Mouse (Mus musculus): ENCODE data around the gene Vwa3b.

Gene Vwa3b

DNA sequence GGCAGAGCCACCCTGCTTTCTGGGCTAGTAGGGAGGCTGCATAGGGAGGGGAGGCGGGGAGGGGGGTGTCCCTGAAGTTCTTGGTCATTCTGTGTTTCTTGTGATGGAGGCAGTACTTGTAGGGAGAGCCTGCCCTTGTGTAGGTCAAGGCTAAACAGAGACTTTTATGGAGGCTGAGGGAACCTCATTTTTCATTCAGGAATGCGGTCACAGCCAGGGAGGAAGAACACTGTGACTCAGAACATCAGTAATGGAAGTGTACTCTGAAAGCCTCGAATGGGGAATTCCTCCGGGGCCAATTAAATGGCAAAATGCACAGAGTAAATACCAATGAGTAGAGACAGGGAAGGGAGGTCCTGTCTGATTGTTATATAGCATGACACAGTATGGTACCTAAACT, 37.4 kb downstream of the Vwa3b start:
- DNase-seq (ENCODE audit: low spot score in 2 of 2) = no peak

DNA sequence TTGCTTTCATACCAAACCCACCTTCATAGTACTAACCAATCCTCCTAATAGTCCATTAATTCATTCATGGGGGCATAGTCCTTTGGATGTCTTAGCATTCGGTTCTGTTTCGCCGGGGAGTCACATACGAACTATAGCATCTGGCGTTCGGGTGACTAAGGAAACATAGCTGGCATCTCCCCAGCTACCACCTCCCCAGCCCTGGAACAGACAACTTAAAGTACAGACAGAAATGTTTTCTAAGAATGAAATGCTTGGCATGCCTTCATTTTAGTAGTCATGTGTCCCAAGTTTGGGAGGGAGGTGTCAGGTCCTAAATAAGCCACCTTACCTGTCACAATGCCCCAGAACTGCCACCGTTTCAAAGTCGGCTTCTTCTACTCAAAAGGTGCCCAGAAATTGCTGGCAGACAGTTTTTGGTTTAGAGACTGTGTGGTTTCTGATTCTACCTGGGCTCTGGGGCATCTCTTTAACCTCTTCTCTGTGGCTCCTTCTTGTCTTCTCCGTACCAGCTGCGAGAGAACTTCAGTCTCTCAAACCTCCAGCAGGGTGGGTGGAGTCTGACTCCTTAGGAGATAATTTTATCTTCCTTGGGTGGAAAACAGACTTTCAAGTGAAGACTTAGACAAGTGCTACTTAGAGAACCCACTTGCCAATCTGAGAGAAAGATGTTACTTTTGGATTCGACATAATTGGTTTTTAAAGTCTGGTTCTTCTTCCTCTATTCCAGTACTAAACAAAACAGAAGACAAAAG, 39.4 kb downstream of the Vwa3b start:
- no peak for DNase-seq (ENCODE audit: low spot score in 2 of 2)

DNA sequence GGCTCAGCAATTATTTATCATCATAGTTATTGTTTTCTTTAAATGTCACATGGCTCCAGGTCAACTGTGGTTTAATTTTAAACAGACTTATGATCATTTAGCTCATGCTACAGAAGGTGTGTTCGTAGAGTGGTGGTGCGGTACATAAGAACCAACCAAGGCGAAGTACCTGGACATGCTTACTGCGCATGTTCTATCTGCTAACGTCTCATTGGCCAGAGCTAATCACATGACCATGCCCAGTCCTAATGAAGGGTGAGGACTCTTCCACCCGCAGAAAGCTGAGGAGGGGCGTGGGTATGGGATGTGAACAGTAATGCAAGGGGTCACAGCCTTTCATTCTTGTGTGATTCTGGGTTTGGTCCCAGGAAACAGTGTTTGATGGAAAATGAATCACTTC, 49.4 kb downstream of the Vwa3b start:
- DNase-seq (ENCODE audit: low spot score in 2 of 2) = no peak

DNA sequence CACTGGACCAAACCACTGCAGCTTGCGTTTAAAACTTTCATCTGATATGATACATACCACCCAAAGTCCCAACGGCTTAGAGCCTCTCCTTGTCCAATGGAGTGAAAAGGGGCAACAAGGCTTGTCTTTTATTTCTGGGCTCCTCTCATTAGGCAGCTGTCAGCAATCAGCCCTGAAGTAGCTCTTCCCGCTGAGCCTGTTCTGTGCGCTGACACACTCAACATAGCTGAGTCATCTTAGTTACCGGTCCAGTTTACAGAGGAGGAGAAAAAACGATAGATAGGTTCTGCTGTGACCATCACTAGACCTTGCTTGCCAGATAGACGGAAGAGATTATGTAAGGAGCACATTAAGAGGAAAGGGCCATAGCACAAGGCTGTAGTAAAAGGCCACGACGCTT, 50.9 kb downstream of the Vwa3b start:
- no peak for DNase-seq (ENCODE audit: low spot score in 2 of 2)

DNA sequence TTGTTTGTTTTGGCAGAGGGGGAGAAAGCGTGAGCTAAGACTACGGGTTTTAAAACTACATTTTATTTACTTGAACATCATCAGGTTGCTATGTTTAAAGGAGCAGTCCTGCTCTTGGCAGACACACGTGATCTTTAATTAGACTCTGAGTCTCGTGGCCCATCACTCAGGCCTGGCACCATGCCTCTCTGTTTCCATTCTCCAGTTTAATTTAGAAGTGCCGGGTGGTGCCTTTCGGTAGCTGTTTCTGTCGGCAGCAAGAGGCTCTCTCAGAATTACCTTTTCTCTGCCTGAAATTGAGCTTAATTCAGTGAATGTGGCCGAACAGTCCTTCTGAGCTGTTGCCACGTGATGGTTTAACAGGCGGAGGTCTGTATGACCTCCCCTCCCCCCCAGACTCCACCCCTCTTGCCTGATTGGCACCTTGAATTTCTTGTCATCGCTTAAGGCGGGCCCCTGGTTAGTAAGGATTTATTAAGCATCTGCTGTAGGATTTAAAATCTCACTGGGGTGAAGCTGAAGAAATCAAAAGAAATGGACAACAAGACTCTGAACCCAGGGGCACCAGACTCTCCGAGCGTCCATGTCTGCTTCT, 51.7 kb downstream of the Vwa3b start:
- no peak for DNase-seq (ENCODE audit: low spot score in 2 of 2)

DNA sequence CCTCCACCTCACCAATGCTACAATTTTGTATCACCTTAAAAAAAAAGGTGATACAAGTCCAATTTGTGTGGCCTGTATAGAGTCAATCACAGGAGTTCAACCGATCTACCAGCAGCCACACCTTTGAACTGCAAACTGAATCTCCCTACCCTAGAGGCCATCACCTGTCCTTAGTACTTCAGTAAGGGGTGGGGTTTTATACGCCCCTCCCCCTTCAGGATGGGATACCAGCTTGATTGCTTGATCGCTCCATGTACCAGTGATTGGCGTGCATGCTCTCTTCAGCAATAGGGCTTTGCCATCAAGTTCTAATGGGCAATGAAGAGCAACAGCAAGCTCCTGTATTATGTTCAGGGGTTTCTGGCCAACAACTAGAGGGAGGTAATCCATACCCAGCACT, 54.0 kb downstream of the Vwa3b start:
- no peak for DNase-seq (ENCODE audit: low spot score in 2 of 2)

DNA sequence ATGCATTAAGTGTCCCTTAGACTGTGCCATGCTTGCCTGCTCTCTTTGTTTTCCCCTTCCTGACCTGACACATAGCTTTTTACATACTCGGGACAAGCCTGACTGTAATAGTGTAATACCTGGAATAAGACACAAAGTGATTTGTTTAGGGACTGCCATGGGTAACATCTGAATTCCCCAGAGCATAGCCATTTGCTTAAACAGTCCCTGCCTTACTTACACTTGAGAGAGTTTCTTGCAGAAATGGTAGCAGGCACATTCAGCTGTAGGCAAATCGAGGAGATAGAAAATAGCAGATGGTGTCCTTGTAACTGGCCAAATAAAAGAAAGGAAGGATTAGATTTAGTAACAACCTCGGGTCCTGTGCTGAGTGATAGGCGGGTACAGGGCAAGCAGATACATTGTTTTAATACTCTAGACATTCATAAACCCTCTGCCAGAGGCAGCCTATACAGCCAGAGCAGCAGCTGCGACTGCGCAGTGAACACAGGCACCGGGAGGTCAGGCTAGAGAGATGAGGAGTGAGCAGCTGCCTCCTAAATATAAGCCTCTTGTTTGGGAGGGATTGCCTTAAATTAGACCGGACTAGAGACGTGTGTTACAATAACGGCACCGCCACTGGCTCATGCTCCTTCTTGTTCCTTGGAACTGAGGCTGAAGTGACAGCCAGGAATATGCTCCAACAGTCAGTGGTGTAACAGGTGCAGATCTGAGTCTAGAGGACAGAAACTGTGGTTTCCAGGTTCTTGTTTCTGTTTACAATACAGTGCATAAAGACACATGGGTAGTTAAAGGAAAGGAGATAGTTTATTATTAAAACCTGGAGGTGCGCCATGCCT, 55.2 kb downstream of the Vwa3b start:
- no peak for DNase-seq (ENCODE audit: low spot score in 2 of 2)

DNA sequence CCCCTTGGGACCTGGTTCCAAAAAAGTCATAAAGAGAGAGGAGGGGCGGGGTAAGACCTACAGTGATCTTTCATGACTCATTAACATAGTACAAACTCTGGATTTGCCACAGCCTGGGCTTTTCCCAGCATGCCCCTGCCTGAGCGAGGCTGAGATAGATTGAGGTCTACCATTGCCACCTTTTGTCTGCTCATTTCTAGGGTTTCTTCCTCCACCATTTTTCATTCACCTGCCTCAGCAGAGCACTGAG, 55.7 kb downstream of the Vwa3b start:
- no peak for DNase-seq (ENCODE audit: low spot score in 2 of 2)

DNA sequence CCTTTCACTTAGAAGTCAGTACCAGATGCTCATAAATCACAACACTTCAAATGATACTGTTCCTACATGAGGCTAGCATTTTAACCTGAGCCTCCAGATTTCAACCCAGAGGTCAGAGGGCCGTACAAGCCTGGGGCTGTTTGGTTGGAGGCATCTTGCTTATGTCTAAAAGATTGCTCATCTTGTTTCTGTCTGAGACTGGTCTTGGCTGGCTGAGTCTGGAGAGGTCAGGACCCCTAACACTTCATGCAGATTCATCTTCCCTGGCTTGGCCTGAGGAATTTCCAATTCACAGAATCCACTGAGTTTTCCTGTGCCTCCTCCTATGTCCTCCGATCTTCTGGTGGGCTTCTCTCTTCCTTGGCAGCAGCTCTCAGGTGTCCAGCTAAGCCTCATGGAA, 57.7 kb downstream of the Vwa3b start:
- DNase-seq (ENCODE audit: low spot score in 2 of 2) = no peak

DNA sequence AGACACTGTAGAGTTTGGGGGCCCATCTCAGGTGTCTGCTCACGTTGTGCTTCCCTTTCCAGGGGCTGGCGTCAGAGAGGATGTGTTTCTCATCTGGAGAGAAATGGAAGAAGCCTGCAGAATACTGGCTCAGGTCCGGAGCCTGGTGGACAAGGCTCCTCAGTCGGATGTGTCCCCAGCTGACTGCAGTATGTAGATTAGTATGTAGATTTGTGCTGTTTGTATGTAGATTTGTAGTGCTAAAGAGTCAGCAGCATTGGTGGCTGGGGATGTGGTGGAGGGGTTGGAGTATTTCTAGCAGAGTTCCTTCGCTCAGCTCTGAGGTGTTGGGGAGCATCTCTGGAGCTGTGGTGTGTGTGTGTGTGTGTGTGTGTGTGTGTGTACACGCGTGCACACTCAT, 58.8 kb downstream of the Vwa3b start:
- DNase-seq (ENCODE audit: low spot score in 2 of 2) = no peak

DNA sequence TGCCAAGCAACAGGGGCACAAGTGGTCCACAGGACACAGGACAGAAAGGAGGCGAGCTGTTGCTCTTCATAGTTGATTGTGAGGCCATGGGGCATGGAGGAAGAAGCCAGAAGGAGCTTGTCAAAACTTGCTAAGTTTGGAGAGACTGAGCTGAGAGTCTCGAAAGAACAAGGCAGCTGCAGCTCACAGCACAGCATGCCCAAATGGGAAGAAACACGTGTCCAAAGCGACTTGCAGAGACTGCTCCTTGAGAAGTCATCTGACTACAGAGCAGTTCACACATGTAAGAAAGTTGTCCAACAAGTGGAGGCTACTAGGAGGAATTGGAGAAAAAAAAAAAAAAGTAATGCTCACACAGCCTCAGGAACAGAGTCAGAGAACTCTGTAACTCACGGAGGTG, 62.8 kb downstream of the Vwa3b start:
- DNase-seq (ENCODE audit: low spot score in 2 of 2) = no peak

DNA sequence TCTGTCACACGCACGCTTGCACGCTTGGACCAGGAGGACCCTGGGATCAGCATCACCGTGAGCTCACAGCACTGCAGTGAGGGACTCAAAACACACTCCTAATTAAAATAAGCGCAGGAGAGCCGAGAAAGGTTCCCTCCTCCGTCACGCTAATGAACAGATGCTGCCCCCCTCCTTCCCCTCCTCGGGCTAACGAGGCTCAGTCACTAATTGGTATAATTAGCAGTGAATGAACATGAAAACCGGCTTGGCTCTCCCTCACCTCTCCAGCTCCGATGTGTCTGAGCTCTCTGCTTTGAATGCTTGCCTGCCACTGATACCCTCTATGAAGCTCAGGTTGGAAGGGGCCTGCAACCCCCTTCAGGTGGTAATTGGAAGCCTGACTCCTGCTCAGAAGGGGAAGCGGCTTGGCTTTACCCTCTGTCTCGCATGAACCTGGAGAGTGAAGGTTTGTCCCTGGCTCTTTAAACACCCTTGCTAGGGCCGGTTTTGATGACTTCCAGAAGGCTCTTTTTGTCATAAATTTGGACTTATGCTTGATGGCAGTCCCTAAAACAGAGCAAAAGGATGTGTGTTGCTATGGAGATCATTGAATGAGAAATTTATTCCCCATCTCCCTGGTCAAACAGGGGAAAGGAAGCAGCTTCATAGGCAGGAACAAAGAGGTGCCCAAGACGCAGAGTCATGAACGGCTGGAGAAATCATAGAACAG, 71.1 kb downstream of the Vwa3b start:
- DNase-seq (ENCODE audit: low spot score in 2 of 2) = peak in 1 of 2 experiments; percentile 12

DNA sequence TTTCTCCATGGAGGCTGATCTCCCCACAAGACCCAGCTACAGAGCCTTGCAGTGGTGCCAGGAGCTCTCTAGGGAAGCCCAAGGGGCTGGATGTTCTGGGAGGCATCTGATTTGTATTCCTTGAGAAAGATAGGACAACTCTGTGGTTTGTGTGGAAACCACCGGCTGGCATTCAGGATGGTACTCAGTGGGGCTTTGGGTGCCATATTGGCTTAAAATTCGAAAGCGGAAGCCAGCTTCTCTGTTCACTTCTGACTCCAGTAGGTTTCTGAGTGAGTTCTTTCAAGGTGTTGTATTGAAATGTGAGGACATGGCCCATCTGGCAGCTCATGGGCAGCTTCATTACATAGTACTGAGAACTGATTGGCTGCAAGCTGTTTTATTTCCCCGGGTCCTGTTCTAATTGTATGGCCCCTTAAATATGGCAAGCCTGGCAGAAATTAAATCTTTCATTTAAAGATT, 71.7 kb downstream of the Vwa3b start:
- DNase-seq (ENCODE audit: low spot score in 2 of 2) = no peak

DNA sequence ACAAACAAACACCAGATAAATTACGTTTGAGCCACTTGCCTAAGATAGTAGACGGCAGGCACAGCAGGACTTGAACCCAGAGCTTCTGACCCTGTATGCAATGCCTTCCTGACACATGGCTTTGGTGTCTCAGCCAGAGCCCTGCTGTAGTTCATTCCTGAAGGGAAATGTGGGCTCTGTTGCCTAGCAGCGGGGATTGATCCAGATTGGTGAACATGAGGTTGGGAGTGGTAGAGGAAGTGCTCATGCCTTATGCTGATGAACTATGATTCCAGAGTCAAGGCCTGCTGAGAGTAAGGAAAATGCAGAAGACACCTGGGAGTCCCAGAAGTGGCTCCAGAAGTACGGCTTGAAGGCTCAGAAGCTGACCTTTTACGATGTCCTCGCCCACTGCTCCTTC, 74.0 kb downstream of the Vwa3b start:
- DNase-seq (ENCODE audit: low spot score in 2 of 2) = no peak

DNA sequence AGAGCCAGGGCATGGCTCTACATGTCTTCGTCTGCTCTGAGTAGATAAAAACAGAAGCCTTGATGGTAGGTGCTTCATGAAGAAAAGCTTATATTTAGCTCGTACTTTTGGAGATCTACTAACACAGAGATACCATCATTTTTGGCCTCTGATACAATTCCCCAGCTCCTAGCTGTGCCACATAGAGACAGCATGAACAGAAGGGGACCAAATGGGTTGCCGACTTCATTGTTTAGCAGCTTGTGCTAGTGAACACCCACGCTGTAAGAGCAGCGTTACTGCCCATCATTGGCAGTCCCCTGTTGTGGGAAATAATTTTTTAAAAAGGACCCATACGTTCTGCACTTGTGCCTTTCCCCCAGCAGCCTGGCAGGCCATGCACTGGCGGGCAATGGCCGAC, 74.6 kb downstream of the Vwa3b start:
- DNase-seq (ENCODE audit: low spot score in 2 of 2) = no peak

DNA sequence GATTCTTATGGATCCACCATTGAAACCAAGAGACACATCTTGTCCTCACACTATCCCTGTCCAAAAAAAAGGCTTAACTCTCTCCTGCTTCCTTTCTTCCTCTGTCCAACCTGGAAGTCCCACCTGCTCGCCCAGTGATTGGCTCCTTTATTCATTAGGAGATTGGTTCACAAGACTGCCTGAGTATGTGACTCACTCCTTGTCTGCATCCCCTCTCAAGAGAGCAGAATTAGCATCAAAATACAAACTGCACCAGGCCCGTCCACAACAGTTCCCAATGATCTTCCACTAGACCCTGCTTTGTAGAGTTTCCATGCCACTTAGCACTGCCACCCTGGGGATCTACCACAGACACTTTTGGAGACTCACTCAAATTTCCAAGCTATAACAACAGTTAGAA, 75.3 kb downstream of the Vwa3b start:
- DNase-seq (ENCODE audit: low spot score in 2 of 2) = no peak

DNA sequence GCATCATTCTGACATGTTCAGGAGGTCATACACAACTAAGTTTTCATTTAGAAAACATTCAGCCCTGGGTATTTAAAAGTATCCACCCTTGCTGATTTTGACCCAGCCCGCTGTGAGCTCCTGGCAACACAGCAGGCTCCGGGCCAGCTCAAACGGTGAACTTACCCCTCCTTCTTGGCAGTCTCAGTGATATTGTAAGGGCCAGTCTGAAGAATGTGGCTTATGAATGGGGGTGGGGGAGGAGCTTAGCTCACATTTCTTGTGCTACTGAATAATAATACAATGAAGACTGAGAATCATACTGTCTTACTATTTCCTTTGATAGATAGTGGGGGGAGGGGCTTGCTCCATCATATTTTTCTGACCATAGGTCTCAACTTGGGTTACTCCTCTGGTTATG, 78.8 kb downstream of the Vwa3b start:
- DNase-seq (ENCODE audit: low spot score in 2 of 2) = no peak

DNA sequence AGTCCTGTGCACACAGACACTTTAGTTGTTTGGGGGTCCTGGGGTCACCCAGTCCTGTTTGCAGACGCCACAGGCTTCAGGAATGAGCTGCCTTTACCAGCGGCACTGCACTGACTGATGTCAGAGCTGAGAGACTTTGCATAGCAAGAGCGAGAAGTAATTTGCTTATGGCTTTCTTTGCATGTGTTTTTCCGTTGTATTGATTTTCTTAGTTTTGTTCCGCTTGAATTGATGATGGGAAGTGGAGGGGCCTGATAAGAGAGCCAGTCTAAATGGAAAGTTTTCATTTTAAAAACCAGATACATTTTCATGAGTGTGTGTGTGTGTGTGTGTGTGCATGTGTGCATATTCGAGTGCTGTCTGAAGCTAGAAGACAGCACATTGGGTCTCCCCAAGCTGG, 87.4 kb downstream of the Vwa3b start:
- no peak for DNase-seq (ENCODE audit: low spot score in 2 of 2)

DNA sequence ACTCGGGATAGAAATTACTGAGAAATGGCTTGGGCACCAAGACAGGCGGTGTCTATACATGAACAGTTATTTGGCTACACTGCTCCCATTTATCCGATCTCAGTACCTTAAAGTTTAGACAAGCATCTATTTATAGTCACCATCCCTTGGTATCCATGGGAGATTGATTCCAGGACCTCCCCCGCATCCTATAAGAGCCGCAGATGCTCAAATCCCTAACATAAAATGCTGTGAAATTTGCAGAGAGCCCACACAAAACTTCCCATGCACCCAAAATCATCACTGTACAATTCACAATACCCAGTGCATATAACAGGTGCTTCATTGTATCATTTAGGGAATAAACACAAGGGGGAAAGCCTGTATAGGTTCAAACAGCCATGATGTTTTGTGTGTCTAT, 89.5 kb downstream of the Vwa3b start:
- DNase-seq (ENCODE audit: low spot score in 2 of 2) = no peak

DNA sequence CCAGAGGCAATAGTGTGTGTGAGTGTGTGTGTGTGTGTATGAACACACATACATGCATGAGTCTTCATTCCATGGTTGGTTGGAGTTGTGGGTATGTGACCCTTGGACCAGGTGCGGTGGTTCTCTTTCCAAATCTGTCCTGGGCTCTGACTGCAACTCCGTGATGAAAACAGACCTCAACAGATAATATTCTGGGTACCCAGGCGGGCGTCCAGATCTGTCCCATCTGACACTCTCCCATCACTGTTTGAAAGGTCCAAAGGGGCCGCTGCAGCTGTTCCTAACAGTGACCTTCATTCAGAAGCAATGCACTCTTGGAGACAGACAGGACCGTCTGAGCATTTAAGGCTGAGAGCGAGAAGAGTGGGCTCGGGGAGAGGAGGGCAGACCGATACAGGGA, 90.2 kb downstream of the Vwa3b start:
- no peak for DNase-seq (ENCODE audit: low spot score in 2 of 2)

DNA sequence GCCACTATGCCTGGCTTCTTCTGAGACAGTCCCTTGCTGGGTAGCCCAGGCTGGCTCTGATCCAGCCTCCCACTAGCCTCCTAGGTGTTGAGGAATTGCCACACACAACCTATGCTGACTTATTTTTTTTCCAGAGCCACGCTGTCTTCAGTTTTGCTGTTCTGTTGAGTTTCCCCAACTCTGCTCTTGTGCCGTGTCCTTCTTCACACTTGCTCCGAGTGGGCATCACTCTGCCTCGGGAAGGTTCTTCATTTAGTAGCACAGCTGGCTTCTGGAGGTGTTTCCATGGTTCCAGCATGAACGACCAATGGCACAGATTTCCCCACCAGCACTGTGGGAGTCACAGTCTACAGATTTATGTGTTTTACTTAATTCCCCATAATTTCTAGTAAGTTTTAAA, 91.6 kb downstream of the Vwa3b start:
- no peak for DNase-seq (ENCODE audit: low spot score in 2 of 2)

DNA sequence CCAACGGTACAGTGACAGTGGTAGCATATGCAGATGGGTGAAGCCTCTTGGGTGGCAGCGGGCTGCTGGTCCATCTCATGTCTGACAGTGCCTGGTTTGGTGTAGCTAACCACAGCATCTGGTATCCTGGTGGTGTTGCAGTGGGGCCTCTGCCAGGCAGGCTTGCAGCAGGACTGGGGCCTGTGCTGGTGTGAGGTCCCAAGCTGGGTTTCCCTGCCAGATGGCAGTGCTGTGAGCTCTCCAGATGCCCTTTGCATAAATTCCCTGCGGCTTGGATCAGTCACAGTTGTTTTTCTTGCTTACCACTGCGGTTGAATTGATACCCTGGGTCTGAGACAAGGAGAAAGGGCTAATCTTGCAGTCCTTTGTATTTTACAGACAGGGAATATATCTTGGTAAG, 95.9 kb downstream of the Vwa3b start:
- DNase-seq (ENCODE audit: low spot score in 2 of 2) = peak in 1 of 2 experiments; percentile 56

DNA sequence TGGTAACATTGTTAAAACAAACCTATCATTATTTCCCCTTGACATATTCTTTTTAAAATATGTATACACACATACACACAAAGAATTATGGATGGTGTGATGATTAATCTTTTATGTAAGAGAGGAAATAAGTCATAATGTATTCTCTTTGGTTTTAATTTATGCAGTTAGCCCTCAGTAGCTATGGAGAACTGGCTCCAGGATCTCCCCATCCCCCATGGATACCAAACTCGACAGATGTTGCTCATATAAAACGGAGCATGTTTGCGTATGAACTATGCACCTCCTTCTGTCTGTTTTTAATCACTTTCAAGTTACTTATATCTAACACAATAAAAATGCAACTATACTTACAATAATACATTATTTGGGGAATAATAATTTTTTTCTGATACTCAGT, 96.4 kb downstream of the Vwa3b start:
- no peak for DNase-seq (ENCODE audit: low spot score in 2 of 2)

Measured in cerebellum, postnatal 4 days (tissue).